Mouse (Mus musculus) neutrophil, adult 5-6 weeks (primary cell): ENCODE data around the gene Gm17949. TPM values are rescaled to one million over a fixed set of nuclear protein-coding genes. Genes with fewer than 3 reads are reported as not detected.

Source experiments
- ATAC-seq: fragments of 151-379, 151-347 bp; 2 replicates; pipeline ENCODE4 v1.8.0; 2017; ENCODE audit warnings: mild to moderate bottlenecking, moderate TSS enrichment; ENCODE audit not compliant: insufficient number of reproducible peaks, poor library complexity, low FRiP score, severe bottlenecking; ENCODE audit errors: extremely low read depth
- total RNA-seq: library from RNA; stranded (forward); fragments of 200-1000 nt; gene quantifications from 2 replicates; pipeline ENCODE4 v1.2.3, GENCODE M21; 2017

The Gm17949 gene
- total RNA-seq, 1 experiment from 2014 or later: not detected

- ATAC-seq: no peak
Observed at GRCm38 (mm10) chr17:56988921-56989430, 22.3 kb upstream of the Gm17949 start.

- peak; percentile 39 for ATAC-seq
Observed at GRCm38 (mm10) chr17:56989467-56990114, 21.7 kb upstream of the Gm17949 start.

- ATAC-seq: peak; percentile 99
Observed at GRCm38 (mm10) chr17:56990115-56990746, 21.0 kb upstream of the Gm17949 start, which contains the start of gene Clpp. TSS of gene Clpp (plus strand) at chr17:56990305.

GRCm38 (mm10) chr17:56990966-56991365, 20.3 kb upstream of the Gm17949 start:
- ATAC-seq: no peak

GRCm38 (mm10) chr17:56995046-56995445, 16.2 kb upstream of the Gm17949 start:
- no peak for ATAC-seq

- no peak for ATAC-seq
Observed at GRCm38 (mm10) chr17:56996506-56996905, 14.8 kb upstream of the Gm17949 start.

- peak; percentile 98 for ATAC-seq
Observed at GRCm38 (mm10) chr17:56997029-56997667, 14.1 kb upstream of the Gm17949 start, which contains the start of gene Alkbh7. TSS of gene Alkbh7 (plus strand) at chr17:56997339.

- no peak for ATAC-seq
Observed at GRCm38 (mm10) chr17:56999414-56999813, 11.9 kb upstream of the Gm17949 start.

- ATAC-seq: no peak
Observed at GRCm38 (mm10) chr17:56999968-57000609, 11.2 kb upstream of the Gm17949 start, which contains the start of gene Pspn. TSS of gene Pspn (minus strand) at chr17:57000018.

GRCm38 (mm10) chr17:57001228-57001627, 10.0 kb upstream of the Gm17949 start:
- no peak for ATAC-seq

GRCm38 (mm10) chr17:57003994-57004393, 7.3 kb upstream of the Gm17949 start:
- no peak for ATAC-seq

GRCm38 (mm10) chr17:57007137-57007905, 3.9 kb upstream of the Gm17949 start:
- no peak for ATAC-seq

- ATAC-seq: no peak; the same call in 1 of the 2 replicates
Observed at GRCm38 (mm10) chr17:57010911-57011235, 396 bp upstream of the Gm17949 start.

- ATAC-seq: no peak
Observed at GRCm38 (mm10) chr17:57012245-57012795, 1.1 kb downstream of the Gm17949 start.

- ATAC-seq: no peak
Observed at GRCm38 (mm10) chr17:57019693-57020092, 8.4 kb downstream of the Gm17949 start.

- ATAC-seq: no peak
Observed at GRCm38 (mm10) chr17:57020960-57021359, 9.7 kb downstream of the Gm17949 start.

GRCm38 (mm10) chr17:57027471-57027870, 16.2 kb downstream of the Gm17949 start:
- no peak for ATAC-seq

- ATAC-seq: no peak
Observed at GRCm38 (mm10) chr17:57029691-57030090, 18.4 kb downstream of the Gm17949 start.
